Mouse (Mus musculus) thymus, postnatal 4 days (tissue): ENCODE data around the gene Tom1l1.

Experiments
- DNase-seq: peaks from one replicate; pipeline ENCODE4 v3.0.0; 2021

Tom1l1 gene

GRCm38 (mm10) chr11:90614743-90615142 is 73.4 kb downstream of the Tom1l1 start:
- no peak for DNase-seq

- no peak for DNase-seq
Observed at GRCm38 (mm10) chr11:90612118-90612517, 76.0 kb downstream of the Tom1l1 start.

GRCm38 (mm10) chr11:90603066-90603465 is 85.1 kb downstream of the Tom1l1 start:
- DNase-seq: no peak

- DNase-seq: no peak
Observed at GRCm38 (mm10) chr11:90595826-90596225, 92.3 kb downstream of the Tom1l1 start.
